Mouse (Mus musculus) spleen, adult 2 months (tissue): ENCODE measurements around the gene Fcer2a.

Source experiments
- CTCF ChIP-seq: fragments of 200-500 bp; IDR thresholded peaks from 2 replicates; pipeline ENCODE4 v1.5.1; 2011; ENCODE audit warnings: mild to moderate bottlenecking, inconsistent platforms; ENCODE audit not compliant: insufficient read depth, insufficient read length, insufficient replicate concordance; ENCODE audit errors: extremely low read depth
- POLR2A ChIP-seq: fragments of 200-500 bp; IDR thresholded peaks from 2 replicates; pipeline ENCODE4 v1.6.1; 2011; ENCODE audit warnings: low read depth, low read length, inconsistent platforms

- TF ChIP-seq POLR2A = no peak
- no peak for TF ChIP-seq CTCF
These were observed 17.7 kb upstream of the Fcer2a start for GRCm38 (mm10) chr8:3711646-3712045.
